Mouse (Mus musculus) brown adipose tissue, adult 24 weeks (tissue): ENCODE results near the gene Spock3. TPM values are rescaled to one million over a fixed set of nuclear protein-coding genes. Genes with fewer than 3 reads are reported as not detected.

Experiments
- H3K27ac ChIP-seq: fragments of 200-500 bp; replicated peaks from 2 replicates; pipeline ENCODE4 v1.5.1; 2012; ENCODE audit warnings: low read depth, mild to moderate bottlenecking, low read length
- H3K4me1 ChIP-seq: fragments of 200-500 bp; 2 replicates; pipeline ENCODE4 v1.6.1; 2012; ENCODE audit warnings: low read length, mixed read lengths; ENCODE audit not compliant: control insufficient read depth, insufficient read depth, insufficient read length
- H3K4me3 ChIP-seq: fragments of 200-500 bp; 2 replicates; pipeline ENCODE4 v1.5.1; 2012; ENCODE audit warnings: low read depth, mild to moderate bottlenecking, low read length, moderate library complexity; ENCODE audit not compliant: insufficient read depth
- polyA plus RNA-seq: library from polyadenylated mRNA; stranded (reverse); fragments of >200 nt; gene quantifications from 2 replicates; pipeline ENCODE4 v1.2.4, GENCODE M21; 2012; ENCODE audit not compliant: missing spikeins, insufficient read depth, insufficient read length

The Spock3 gene
- polyA plus RNA-seq, 1 experiment: not detected

DNA sequence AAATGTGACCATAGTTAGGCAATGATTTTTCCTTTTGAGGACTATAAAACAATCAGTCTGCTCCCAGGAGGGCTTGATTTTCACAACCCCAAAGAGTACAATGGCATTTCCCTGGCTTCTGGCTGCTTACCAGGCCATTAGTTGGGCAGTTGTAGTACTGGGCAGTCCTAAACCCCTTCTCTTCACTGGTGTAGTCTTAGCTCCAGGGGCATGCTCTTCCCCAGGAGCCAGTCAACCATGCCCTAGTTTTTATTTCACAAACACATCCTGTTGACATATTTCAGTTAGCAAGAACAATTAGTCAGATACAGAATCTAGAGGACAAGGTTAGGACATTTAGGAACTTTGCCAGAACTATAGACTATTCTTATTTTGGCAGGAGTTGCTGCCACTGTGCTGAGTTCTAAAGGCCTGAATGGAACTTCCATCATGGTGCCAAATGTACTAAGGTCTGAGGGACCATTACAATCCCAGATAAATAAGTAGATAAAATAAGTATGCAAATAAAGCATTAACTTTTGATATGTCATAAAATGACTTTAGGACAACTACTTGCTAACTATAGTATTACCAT, 308.1 kb downstream of the Spock3 start:
- no peaks in the 10 kb centered on the region for H3K4me1 ChIP-seq
- H3K4me3 ChIP-seq: no peak overlapping the region
- H3K27ac ChIP-seq: peak overlapping the region; percentile 65

GRCm38 (mm10) chr8:63262516-63262915, 311.7 kb downstream of the Spock3 start:
- Histone ChIP-seq H3K4me3 (no peak overlapping the region), H3K27ac (no peak overlapping the region), H3K4me1 (no peaks in the 10 kb centered on the region)

DNA sequence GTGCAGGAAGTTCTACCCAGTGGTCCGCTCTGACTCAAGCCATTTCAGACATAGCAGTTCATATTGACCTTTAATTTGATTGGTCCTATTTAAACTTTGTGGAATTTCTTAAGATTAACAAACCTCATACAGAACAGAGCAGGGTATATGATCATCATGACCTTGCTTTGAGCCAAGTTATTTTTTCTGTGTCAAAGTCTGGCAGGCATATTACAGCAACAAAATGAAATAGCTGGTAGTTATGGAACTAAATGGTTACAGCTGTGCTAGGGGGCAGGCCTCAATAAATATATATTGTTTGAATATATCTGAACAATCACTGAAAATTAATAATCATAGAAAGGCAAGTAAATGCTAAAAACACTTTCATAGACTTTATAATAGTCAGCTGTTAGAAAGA, 384.6 kb downstream of the Spock3 start:
- no peak overlapping the region for H3K4me3 ChIP-seq
- no peaks in the 10 kb centered on the region for H3K4me1 ChIP-seq
- H3K27ac ChIP-seq: no peak overlapping the region

GRCm38 (mm10) chr8:63368580-63368979, 417.8 kb downstream of the Spock3 start:
- Histone ChIP-seq H3K27ac (no peak overlapping the region), H3K4me1 (no peaks in the 10 kb centered on the region), H3K4me3 (no peak overlapping the region)

DNA sequence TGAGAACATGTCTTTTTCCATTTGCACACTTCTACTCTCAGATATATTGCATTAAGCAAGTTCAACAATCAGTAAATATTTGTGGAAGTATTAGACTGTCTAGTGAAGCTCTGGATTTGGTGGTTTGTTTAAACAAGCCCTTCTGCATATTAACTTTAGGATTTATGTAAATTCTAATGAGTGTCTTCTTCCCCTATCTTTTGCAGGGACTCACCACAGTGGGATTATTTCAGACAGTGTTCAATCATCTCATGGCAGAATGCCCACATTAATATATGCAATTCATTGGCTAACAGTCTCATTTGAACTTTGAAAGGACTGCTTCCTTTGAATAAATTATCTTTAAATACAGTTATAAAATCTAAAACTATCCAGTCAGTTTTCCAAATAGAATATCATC, 446.9 kb downstream of the Spock3 start:
- H3K4me3 ChIP-seq: no peak overlapping the region

More for the DNA sequence above, 446.9 kb downstream of the Spock3 start:
- Histone ChIP-seq H3K4me1 (no peaks in the 10 kb centered on the region), H3K27ac (no peak overlapping the region)
